Mouse (Mus musculus): ENCODE measurements around the gene Endog.

DNA sequence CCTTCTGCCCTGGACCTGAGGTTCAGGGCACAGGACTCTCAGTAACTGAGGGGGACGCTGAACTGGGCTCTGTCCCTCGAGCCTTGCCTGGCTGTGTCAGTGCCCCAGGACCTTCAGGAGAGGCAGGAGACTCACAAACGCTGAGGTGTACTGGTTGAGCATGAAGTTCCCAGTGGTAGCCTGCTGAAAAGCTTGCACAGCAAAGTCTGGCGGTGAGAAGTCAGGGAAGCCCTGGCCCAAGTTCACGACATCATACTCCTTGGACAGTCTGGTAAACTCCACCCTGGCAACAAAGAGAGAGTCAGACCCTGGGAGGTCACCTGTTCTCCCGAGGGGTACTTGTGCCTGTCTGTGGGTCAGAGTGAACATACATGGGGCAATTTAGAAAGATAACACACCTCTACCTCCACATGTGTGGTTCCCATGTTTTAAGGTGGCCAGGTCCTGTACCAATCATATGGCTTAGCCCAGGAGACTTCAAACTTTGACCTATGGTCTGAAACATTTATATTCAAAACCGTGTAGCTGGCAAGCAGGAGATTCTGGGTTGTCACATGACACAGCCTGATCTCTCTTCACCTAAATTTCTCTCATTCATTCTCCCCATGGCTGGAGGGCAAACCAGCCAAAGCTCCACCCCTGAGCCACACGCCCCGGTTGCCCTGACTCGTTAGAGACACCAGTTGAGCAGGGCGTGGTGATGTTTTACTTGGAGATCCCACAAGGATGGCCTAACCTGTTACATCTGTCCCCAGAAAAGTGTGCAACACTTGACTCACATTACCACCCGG is 20.7 kb downstream of the Endog start:
- TF ChIP-seq GATA1 (IDR thresholded peaks at IDR 0.05; ENCODE audit: borderline replicate concordance, low read length) (no peak), FLI1 (IDR thresholded peaks at IDR 0.05; ENCODE audit: low read length) (no peak)

All from megakaryocyte, embryonic 14.5 days (primary cell).